Comparison of ENCODE assay signal across 17 mouse cellular contexts in the genomic region with DNA sequence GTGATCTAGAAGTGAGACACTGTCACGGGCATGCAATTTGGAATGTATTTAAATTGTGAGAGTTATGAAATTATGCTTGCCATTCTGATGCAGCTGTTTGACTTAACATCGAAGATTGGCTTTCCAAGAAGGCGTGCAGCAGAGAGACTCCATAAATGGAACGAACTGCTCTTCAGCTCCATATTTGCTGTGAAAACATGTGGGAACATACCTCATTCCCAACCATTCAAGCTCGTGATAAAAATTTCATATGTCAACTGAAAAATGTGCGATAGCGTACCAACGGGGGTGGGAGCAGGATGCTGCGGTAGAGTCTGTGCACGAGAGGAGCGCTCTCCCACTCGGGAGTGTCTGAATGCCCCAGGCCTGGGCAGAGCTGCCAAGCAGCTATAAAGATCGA.
"Had no signal": no experiment of that assay in that cellular context is flagged by ENCODE, and none has a peak within 500 bp of the region (broad histone marks: within the 10 kb centered on the region; RNA-seq: fewer than 3 reads in every experiment).

No protein-coding gene starts in this region.

- ATAC-seq: hindbrain, postnatal 0 days; intestine, embryonic 16.5 days; liver, embryonic 12.5 days had no signal

- DNase-seq: gastrocnemius, postnatal 14 days; gastrocnemius, postnatal 36 days; heart, adult 11 months; heart, adult 2 months; heart, postnatal 14 days; heart, postnatal 36 days; kidney, adult 11 months; kidney, adult 2 months; kidney, adult 9 months; kidney, postnatal 14 days; kidney, postnatal 36 days; layer of hippocampus, adult 9-11 months; layer of hippocampus, postnatal 36 days; left cerebral cortex, postnatal 4 days had no signal
